Mouse (Mus musculus) bone marrow macrophage, adult 2 months (primary cell): ENCODE results near the gene Mrps35.

Source experiments
- CTCF ChIP-seq: IDR thresholded peaks from 2 replicates; pipeline ENCODE4 v1.5.1; 2012; ENCODE audit warnings: low read depth, mild to moderate bottlenecking, low read length, moderate library complexity
- POLR2A ChIP-seq: IDR thresholded peaks from 2 replicates; pipeline ENCODE4 v1.6.1; 2012; ENCODE audit warnings: mild to moderate bottlenecking, low read depth, low read length, borderline replicate concordance

DNA sequence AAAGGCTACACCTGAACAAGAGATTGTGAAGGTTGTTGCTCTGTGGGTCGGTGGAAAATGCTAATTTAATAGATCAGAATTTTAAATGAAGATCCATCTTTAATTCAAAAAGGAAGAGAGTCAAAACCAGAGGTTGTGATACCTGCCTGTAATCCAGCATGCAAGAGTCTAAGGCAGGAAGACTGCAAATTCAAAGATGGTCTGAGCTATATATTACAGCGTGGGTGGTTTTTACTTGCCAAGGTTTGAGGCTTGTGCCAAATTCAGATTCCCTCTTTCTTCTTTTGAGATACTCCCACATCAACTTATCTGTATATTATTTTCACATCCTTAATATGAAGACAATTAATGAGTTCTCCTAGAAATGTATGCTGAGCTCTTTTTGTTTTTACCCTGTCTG, 14.2 kb upstream of the Mrps35 start:
- TF ChIP-seq CTCF, result no peak
- no peak for TF ChIP-seq POLR2A
